Mouse (Mus musculus) central nervous system, embryonic 14 days (tissue): Measurements from ENCODE around the gene Vps8. TPM values are rescaled to one million over a fixed set of nuclear protein-coding genes. Genes with fewer than 3 reads are reported as not detected.

Experiments used
- polyA plus RNA-seq: library from polyadenylated mRNA; depleted of rRNA; stranded (reverse); fragments of >200 nt; gene quantifications from 2 replicates; pipeline ENCODE4 v1.2.3, GENCODE M21; 2012; rRNA removed

The Vps8 gene
- polyA plus RNA-seq: 20.9 and 22.9 TPM in 2 replicates

DNA sequence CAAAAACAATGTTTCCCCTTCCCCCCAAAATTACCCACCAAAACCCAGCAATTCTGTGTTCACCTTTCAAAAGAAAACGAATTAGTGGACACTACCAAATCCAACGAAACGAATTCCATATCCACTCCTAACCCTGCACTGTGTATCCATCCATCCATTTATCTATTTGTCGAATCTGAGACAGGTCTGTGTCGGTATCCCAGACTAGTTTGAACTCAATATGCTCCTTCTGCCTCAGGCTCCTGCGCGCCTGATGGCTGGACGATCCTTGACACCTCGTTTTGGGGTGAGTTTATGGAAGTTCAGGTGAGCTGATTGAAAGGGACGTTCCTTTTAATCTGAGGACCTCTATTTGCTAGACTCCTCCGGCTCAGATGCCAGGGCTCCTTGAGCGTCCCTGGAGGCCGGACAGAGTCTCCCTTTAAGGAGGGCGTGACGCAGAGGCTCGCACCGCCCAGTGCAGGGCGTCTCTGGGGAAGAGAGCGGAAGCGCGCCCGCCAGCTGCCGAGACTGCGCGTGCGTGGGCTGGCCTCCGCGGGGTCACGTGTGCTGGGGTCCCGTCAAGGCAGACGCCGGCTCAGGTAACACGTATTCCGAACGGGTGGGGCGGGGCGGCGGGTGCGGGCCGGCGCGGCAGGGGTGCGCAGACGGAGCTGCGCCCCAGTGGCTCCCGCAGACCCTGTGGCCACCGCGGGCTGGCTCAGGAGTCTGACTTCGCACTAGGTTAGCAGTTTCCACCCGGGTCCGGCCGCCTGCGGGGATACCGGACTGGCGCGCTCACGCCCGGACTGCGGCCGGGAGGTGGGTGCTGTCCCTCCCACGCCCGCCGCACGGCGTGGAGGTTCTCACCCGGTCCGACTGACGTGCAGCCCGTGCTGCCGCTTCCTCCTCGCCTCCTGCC is at the start of gene Vps8:
Vps8 (plus strand) TSS at position 474 of the 901 bp plus-strand sequence.

Other genes starting within 250 kb of the Vps8 start
- 16.8 and 27.6 TPM in 2 replicates for gene Ephb3, start 218.4 kb upstream of the Vps8 start, polyA plus RNA-seq